Mouse (Mus musculus) stomach, postnatal 0 days (tissue): ENCODE data around the gene Zfp36l2. TPM values are rescaled to one million over a fixed set of nuclear protein-coding genes. Genes with fewer than 3 reads are reported as not detected.

Experiments
- ATAC-seq: fragments of 200-750 bp; cut with Nextera tagmentation; 2 replicates; pipeline ENCODE4 v1.8.0; 2017; ENCODE audit not compliant: low FRiP score, low TSS enrichment
- DNase-seq: peaks from one replicate; pipeline ENCODE4 v3.0.0-alpha.2; 2016; ENCODE audit warnings: low spot score
- H3K27ac ChIP-seq: fragments of 300-500 bp; sonication (generic); replicated peaks from 2 replicates; pipeline ENCODE4 v1.5.1; 2014; ENCODE audit warnings: mild to moderate bottlenecking, control low read depth
- H3K27me3 ChIP-seq: fragments of 300-500 bp; sonication (generic); 2 replicates; pipeline ENCODE4 v1.6.1; 2014; ENCODE audit warnings: low read length; ENCODE audit not compliant: control insufficient read depth, insufficient read depth
- H3K36me3 ChIP-seq: fragments of 300-500 bp; sonication (generic); 2 replicates; pipeline ENCODE4 v1.6.1; 2014; ENCODE audit warnings: low read length, mixed read lengths; ENCODE audit not compliant: control insufficient read depth, insufficient read depth
- H3K4me1 ChIP-seq: fragments of 300-500 bp; sonication (generic); replicated peaks from 2 replicates; pipeline ENCODE4 v1.6.1; 2014; ENCODE audit warnings: antibody characterized with exemption; ENCODE audit not compliant: control insufficient read depth, insufficient read depth
- H3K4me2 ChIP-seq: fragments of 300-500 bp; sonication (generic); replicated peaks from 2 replicates; pipeline ENCODE4 v1.6.1; 2014; ENCODE audit warnings: low read depth, mild to moderate bottlenecking, control low read depth, moderate library complexity
- H3K4me3 ChIP-seq: fragments of 300-500 bp; sonication (generic); 2 replicates; pipeline ENCODE4 v1.5.1; 2014; ENCODE audit warnings: low read depth, low read length, control low read depth
- H3K9ac ChIP-seq: fragments of 300-500 bp; sonication (generic); 2 replicates; pipeline ENCODE4 v1.6.1; 2014; ENCODE audit warnings: mild to moderate bottlenecking, low read length, control low read depth, mixed read lengths
- H3K9me3 ChIP-seq: fragments of 300-500 bp; sonication (generic); 2 replicates; pipeline ENCODE4 v1.6.1; 2016; ENCODE audit warnings: low read length; ENCODE audit not compliant: control insufficient read depth
- CTCF ChIP-seq: IDR thresholded peaks from 2 replicates; pipeline ENCODE4 v1.5.1; 2016; ENCODE audit warnings: antibody characterized with exemption, low read depth, mild to moderate bottlenecking, moderate library complexity
- EP300 ChIP-seq: optimal IDR thresholded peaks from 2 replicates; pipeline ENCODE3; 2016; ENCODE audit warnings: antibody characterized with exemption
- WGBS: fragments of 180-500 bp; shearing (Covaris S2); extraction: QIAGEN DNeasy Blood & Tissue Kit; methylation state at CpG from one replicate; pipeline ENCODE4 v1.1.7; 2014; 5-methylcytosine and 5-hydroxymethylcytosine counted together
- polyA plus RNA-seq: library from polyadenylated mRNA; unstranded; fragments of >200 nt; fragmentation: Nextera tagmentation; extraction: Ambion mirVana; gene quantifications from 2 replicates; pipeline ENCODE4 v1.2.1, GENCODE M21; 2015

Gene Zfp36l2
- polyA plus RNA-seq, 1 experiment from 2014 or later: 18.3 TPM

GRCm38 (mm10) chr17:84181502-84182310 is 6.0 kb downstream of the Zfp36l2 start:
- H3K27me3 ChIP-seq: no peaks in the 10 kb centered on the region
- ATAC-seq (no peak), DNase-seq (peak; percentile 60)
- H3K36me3 ChIP-seq: peaks cover 12% of the 10 kb centered on the region
- H3K4me3 ChIP-seq: no peak overlapping the region
- H3K27ac ChIP-seq: peak overlapping the region; percentile 76
- H3K9me3 ChIP-seq: no peaks in the 10 kb centered on the region
- no peak overlapping the region for H3K4me2 ChIP-seq
- H3K9ac ChIP-seq: peak overlapping the region; percentile 23; the same call in 1 of the 2 replicates
- TF ChIP-seq EP300 (no peak), CTCF (no peak)
- WGBS: 53% methylated on average over 18 of the region's 18 CpGs
- peaks cover 8% of the 10 kb centered on the region; the same call in 1 of the 2 replicates for H3K4me1 ChIP-seq

DNA sequence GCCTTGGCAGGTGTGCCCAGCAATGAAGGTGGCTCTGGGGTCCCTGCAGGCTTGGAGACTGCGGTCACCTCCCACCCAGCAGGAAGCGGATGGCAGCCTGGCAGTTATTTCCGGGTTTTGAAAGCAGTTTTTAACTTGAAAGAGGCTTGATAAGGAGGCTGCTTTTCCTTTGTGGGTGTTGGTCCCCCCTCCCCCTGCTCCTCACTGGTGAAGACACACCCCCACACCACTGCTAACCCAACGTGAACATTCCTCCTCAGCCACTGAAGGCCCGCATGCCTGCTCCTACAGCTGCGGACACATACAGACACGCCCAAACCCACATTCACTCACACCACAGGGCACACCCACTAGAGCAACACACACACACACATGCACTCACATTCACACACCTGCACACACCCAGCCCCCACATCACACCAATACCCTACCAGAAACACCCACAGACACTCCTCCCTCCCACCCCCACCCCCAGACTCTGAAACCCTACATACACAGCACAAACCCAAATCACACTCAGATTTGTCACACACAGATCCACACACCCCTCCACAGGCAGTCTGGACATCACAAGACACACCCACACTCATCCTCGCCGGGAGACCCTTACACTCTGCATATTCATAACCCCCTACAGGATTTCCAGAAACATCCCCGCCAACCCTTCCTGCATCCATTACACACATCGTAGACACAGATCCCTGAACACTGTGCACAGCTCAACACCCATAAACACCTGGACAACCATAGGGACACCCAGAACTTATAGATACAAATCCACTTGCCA is 6.8 kb downstream of the Zfp36l2 start:
- no peaks in the 10 kb centered on the region for H3K9me3 ChIP-seq
- H3K36me3 ChIP-seq: peaks cover 4% of the 10 kb centered on the region; the same call in 1 of the 2 replicates
- 36% methylated on average over 11 of the region's 11 CpGs for WGBS
- peak; percentile 84 for ATAC-seq
- peak overlapping the region; percentile 41; the same call in 1 of the 2 replicates for H3K9ac ChIP-seq
- peak; percentile 85 for DNase-seq
- TF ChIP-seq EP300 (peak; percentile 11), CTCF (no peak)
- H3K4me1 ChIP-seq: peaks cover 8% of the 10 kb centered on the region; the same call in 1 of the 2 replicates
- H3K27ac ChIP-seq: peak overlapping the region; percentile 76
- no peak overlapping the region for H3K4me3 ChIP-seq
- H3K4me2 ChIP-seq: no peak overlapping the region
- H3K27me3 ChIP-seq: no peaks in the 10 kb centered on the region

DNA sequence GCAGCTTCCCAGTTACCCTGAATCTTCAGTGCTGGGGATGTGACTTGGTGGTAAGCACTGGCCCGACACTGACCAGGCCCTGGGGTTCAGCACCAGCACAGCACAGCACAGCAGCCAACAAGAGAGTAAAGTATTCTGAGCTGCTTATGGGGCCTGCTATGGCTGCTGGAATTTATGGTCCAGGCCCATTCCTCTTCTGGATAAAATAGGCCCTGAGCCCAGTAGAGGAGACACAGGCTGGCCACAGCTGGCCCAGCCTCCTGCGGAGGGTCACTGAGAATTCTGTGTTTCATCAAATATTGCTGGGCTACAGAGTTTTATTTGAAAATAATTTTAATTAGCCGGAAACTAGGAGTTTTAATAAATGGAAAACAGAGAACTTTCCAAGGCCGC is 7.8 kb downstream of the Zfp36l2 start:
- Histone ChIP-seq H3K4me1 (peaks cover 8% of the 10 kb centered on the region; the same call in 1 of the 2 replicates), H3K27ac (peak overlapping the region; percentile 63; the same call in 1 of the 2 replicates), H3K9ac (peak overlapping the region; percentile 41; the same call in 1 of the 2 replicates), H3K9me3 (no peaks in the 10 kb centered on the region), H3K27me3 (no peaks in the 10 kb centered on the region), H3K4me2 (no peak overlapping the region), H3K4me3 (no peak overlapping the region), H3K36me3 (no peaks in the 10 kb centered on the region)
- TF ChIP-seq EP300 (no peak), CTCF (no peak)
- ATAC-seq (no peak), DNase-seq (no peak)
- 57% methylated on average over 4 of the region's 4 CpGs for WGBS

- H3K27me3 ChIP-seq: no peaks in the 10 kb centered on the region
- 88% methylated on average over 17 of the region's 17 CpGs for WGBS
- H3K9ac ChIP-seq: no peak overlapping the region
- no peaks in the 10 kb centered on the region for H3K36me3 ChIP-seq
- no peak overlapping the region for H3K4me2 ChIP-seq
- peak; percentile 15 for DNase-seq
- H3K9me3 ChIP-seq: no peaks in the 10 kb centered on the region
- H3K4me1 ChIP-seq: peaks cover 8% of the 10 kb centered on the region; the same call in 1 of the 2 replicates
- H3K27ac ChIP-seq: peak overlapping the region; percentile 63; the same call in 1 of the 2 replicates
- no peak for ATAC-seq
- TF ChIP-seq EP300 (no peak), CTCF (no peak)
- no peak overlapping the region for H3K4me3 ChIP-seq
Measured at GRCm38 (mm10) chr17:84179026-84179972, 8.4 kb downstream of the Zfp36l2 start.

- Histone ChIP-seq H3K9me3 (no peaks in the 10 kb centered on the region), H3K9ac (no peak overlapping the region), H3K27ac (peak overlapping the region; percentile 69; the same call in 1 of the 2 replicates), H3K4me3 (no peak overlapping the region), H3K4me2 (no peak overlapping the region), H3K36me3 (no peaks in the 10 kb centered on the region), H3K4me1 (peaks cover 6% of the 10 kb centered on the region; the same call in 1 of the 2 replicates), H3K27me3 (no peaks in the 10 kb centered on the region)
- DNase-seq: peak; percentile 16
- no peak for ATAC-seq
- TF ChIP-seq EP300 (no peak), CTCF (no peak)
- WGBS: 26% methylated on average over 8 of the region's 8 CpGs
Measured at GRCm38 (mm10) chr17:84177481-84177880, 10.3 kb downstream of the Zfp36l2 start.
